Mouse (Mus musculus) limb, embryonic 12.5 days (tissue): Measurements from ENCODE around the gene Gm13279. TPM values are rescaled to one million over a fixed set of nuclear protein-coding genes. Genes with fewer than 3 reads are reported as not detected.

Source experiments
- ATAC-seq: fragments of 200-750 bp; cut with Nextera tagmentation; 2 replicates; pipeline ENCODE4 v1.8.0; 2017; ENCODE audit warnings: low read depth, moderate TSS enrichment; ENCODE audit not compliant: insufficient number of reproducible peaks, insufficient read depth, low FRiP score, low TSS enrichment
- H3K27ac ChIP-seq: fragments of 300-500 bp; sonication (generic); 2 replicates; pipeline ENCODE4 v1.5.1; 2016; ENCODE audit warnings: mild to moderate bottlenecking, moderate library complexity
- H3K27me3 ChIP-seq: fragments of 300-500 bp; sonication (generic); 2 replicates; pipeline ENCODE4 v1.6.1; 2016; ENCODE audit warnings: mild to moderate bottlenecking, moderate library complexity
- H3K36me3 ChIP-seq: fragments of 300-500 bp; sonication (generic); 2 replicates; pipeline ENCODE4 v1.6.1; 2016; ENCODE audit warnings: mild to moderate bottlenecking, moderate library complexity
- H3K4me1 ChIP-seq: fragments of 300-500 bp; sonication (generic); replicated peaks from 2 replicates; pipeline ENCODE4 v1.6.1; 2016
- H3K4me2 ChIP-seq: fragments of 300-500 bp; sonication (generic); 2 replicates; pipeline ENCODE4 v1.6.1; 2016; ENCODE audit warnings: mild to moderate bottlenecking, moderate library complexity
- H3K4me3 ChIP-seq: fragments of 300-500 bp; sonication (generic); replicated peaks from 2 replicates; pipeline ENCODE4 v1.5.1; 2016; ENCODE audit warnings: mild to moderate bottlenecking
- H3K9ac ChIP-seq: fragments of 300-500 bp; sonication (generic); replicated peaks from 2 replicates; pipeline ENCODE4 v1.6.1; 2016; ENCODE audit warnings: mild to moderate bottlenecking, moderate library complexity
- H3K9me3 ChIP-seq: fragments of 300-500 bp; sonication (generic); 2 replicates; pipeline ENCODE4 v1.6.1; 2016; ENCODE audit warnings: mild to moderate bottlenecking, moderate library complexity
- WGBS: fragments of 180-500 bp; shearing (Covaris S2); methylation state at CpG from one replicate; pipeline ENCODE4 v1.1.7; 2016; 5-methylcytosine and 5-hydroxymethylcytosine counted together
- polyA plus RNA-seq: library from polyadenylated mRNA; unstranded; fragments of >200 nt; fragmentation: Nextera tagmentation; extraction: Ambion mirVana; gene quantifications from 2 replicates; pipeline ENCODE4 v1.2.1, GENCODE M21; 2016

The Gm13279 gene
- polyA plus RNA-seq, 1 experiment from 2014 or later: not detected

GRCm38 (mm10) chr4:88841438-88841911 lies 44.3 kb downstream of the Gm13279 start, which contains the start of gene Ifna4:
TSS of gene Ifna4 (plus strand) at chr4:88841861.
- H3K4me1 ChIP-seq: no peaks in the 10 kb centered on the region
- H3K4me2 ChIP-seq: no peak within 1 kb of the TSS
- no peaks in the 10 kb centered on the region for H3K36me3 ChIP-seq
- WGBS: 55% methylated on average over 2 of the region's 2 CpGs
- ATAC-seq: no peak
- H3K27me3 ChIP-seq: no peaks in the 10 kb centered on the region
- H3K27ac ChIP-seq: no peak within 1 kb of the TSS
- no peaks in the 10 kb centered on the region for H3K9me3 ChIP-seq
- no peak within 1 kb of the TSS for H3K4me3 ChIP-seq
- H3K9ac ChIP-seq: no peak within 1 kb of the TSS

DNA sequence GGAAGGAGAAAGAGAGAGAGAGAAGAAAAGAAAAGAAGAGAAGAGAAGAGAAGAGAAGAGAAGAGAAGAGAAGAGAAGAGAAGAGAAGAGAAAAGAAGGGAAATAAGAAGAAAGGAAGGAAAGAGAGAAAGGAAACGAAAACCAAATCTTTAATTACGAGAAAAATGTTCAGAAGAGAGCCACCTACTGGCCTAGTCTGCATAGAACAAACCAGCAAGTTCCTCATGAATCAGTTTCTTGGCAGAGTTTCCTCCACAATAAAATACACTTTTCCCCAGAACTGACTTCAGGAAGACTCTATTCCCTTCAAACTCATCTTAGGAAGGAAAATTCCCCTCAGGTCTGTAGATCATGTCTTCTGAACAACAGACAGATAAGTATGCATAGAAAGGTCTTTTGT lies 48.1 kb downstream of the Gm13279 start:
- Histone ChIP-seq H3K27me3 (no peaks in the 10 kb centered on the region), H3K36me3 (no peaks in the 10 kb centered on the region), H3K9ac (no peak overlapping the region), H3K4me2 (no peak overlapping the region), H3K4me1 (no peaks in the 10 kb centered on the region), H3K27ac (no peak overlapping the region), H3K4me3 (no peak overlapping the region), H3K9me3 (no peaks in the 10 kb centered on the region)
- ATAC-seq: no peak
- WGBS: 59% methylated on average over 2 of the region's 2 CpGs

Other genes starting within 250 kb of the Gm13279 start
- not detected in 2 replicates for gene Ifna15, start 239.2 kb upstream of the Gm13279 start, polyA plus RNA-seq
- gene Ifna14, start 225.6 kb upstream of the Gm13279 start, polyA plus RNA-seq: not detected in 2 replicates
- not detected in 2 replicates for gene Ifna9, start 205.0 kb upstream of the Gm13279 start, polyA plus RNA-seq
- gene Ifna12, start 194.0 kb upstream of the Gm13279 start, polyA plus RNA-seq: not detected in 2 replicates
- not detected in 2 replicates for gene C87499, start 163.0 kb upstream of the Gm13279 start, polyA plus RNA-seq
- not detected in 2 replicates for gene Ifna13, start 152.9 kb upstream of the Gm13279 start, polyA plus RNA-seq
- not detected in 2 replicates for gene Ifna16, start 120.5 kb upstream of the Gm13279 start, polyA plus RNA-seq
- gene Ifna2, start 113.5 kb upstream of the Gm13279 start, polyA plus RNA-seq: not detected in 2 replicates
- not detected in 2 replicates for gene Ifnab, start 106.0 kb upstream of the Gm13279 start, polyA plus RNA-seq
- 1.4 and 2.8 TPM in 2 replicates for gene Gm26566, start 75.6 kb upstream of the Gm13279 start, polyA plus RNA-seq
- gene Klhl9, start 74.9 kb upstream of the Gm13279 start, polyA plus RNA-seq: 130 and 140 TPM in 2 replicates
- gene Gm13271, start 42.5 kb upstream of the Gm13279 start, polyA plus RNA-seq: not detected in 2 replicates
- 0.41 and 0.81 TPM in 2 replicates for gene Gm13283, start 37.3 kb upstream of the Gm13279 start, polyA plus RNA-seq
- gene Gm13290, start 23.6 kb upstream of the Gm13279 start, polyA plus RNA-seq: 0.66 and 0.87 TPM in 2 replicates
- gene Gm13289, start 20.5 kb upstream of the Gm13279 start, polyA plus RNA-seq: not detected in 2 replicates
- gene Gm13272, start 17.5 kb upstream of the Gm13279 start, polyA plus RNA-seq: 0.40 TPM in 1 of 2 replicates, not detected in the other
- gene Ifnz, start 15.3 kb upstream of the Gm13279 start, polyA plus RNA-seq: 0.30 and 0.32 TPM in 2 replicates
- not detected in 2 replicates for gene Gm13276, start 11.7 kb upstream of the Gm13279 start, polyA plus RNA-seq
- not detected in 2 replicates for gene Gm13277, start 8.8 kb upstream of the Gm13279 start, polyA plus RNA-seq
- gene Gm13278, start 5.8 kb upstream of the Gm13279 start, polyA plus RNA-seq: not detected in 2 replicates
- gene Gm13275, start 2.9 kb upstream of the Gm13279 start, polyA plus RNA-seq: not detected in 2 replicates
- gene Gm13285, start 2.3 kb downstream of the Gm13279 start, polyA plus RNA-seq: 0.18 and 0.88 TPM in 2 replicates
- gene Gm13287, start 5.9 kb downstream of the Gm13279 start, polyA plus RNA-seq: not detected in 2 replicates
- 0.08 and 0.22 TPM in 2 replicates for gene Gm13288, start 8.1 kb downstream of the Gm13279 start, polyA plus RNA-seq
- not detected in 2 replicates for gene Ifna7, start 18.8 kb downstream of the Gm13279 start, polyA plus RNA-seq
- gene Ifna11, start 22.6 kb downstream of the Gm13279 start, polyA plus RNA-seq: not detected in 2 replicates
- gene Ifna6, start 30.0 kb downstream of the Gm13279 start, polyA plus RNA-seq: not detected in 2 replicates
- not detected in 2 replicates for gene Ifna5, start 38.1 kb downstream of the Gm13279 start, polyA plus RNA-seq
- not detected in 2 replicates for gene Ifna4, start 44.5 kb downstream of the Gm13279 start, polyA plus RNA-seq
- gene Ifna1, start 52.7 kb downstream of the Gm13279 start, polyA plus RNA-seq: not detected in 2 replicates
- not detected in 2 replicates for gene Ifne, start 82.8 kb downstream of the Gm13279 start, polyA plus RNA-seq